Mouse (Mus musculus): Measurements from ENCODE around the gene Hpf1. TPM values are rescaled to one million over a fixed set of nuclear protein-coding genes. Genes with fewer than 3 reads are reported as not detected.
A peak's percentile ranks its signal among the peaks of the same experiment; 100 is the strongest.

The Hpf1 gene
- polyA plus RNA-seq, 2 experiments, result 54.9 to 94.5 TPM

- no peak overlapping the region for H3K4me3 ChIP-seq (replicated peaks; ENCODE audit: low read length)
- no peaks in the 10 kb centered on the region for H3K27me3 ChIP-seq (ENCODE audit: control insufficient read depth, insufficient read depth, low read length)
- no peaks in the 10 kb centered on the region for H3K36me3 ChIP-seq (ENCODE audit: control insufficient read depth, insufficient read depth, low read length)
- H3K4me1 ChIP-seq (ENCODE audit: control insufficient read depth, insufficient read depth, low read length), result peaks cover 5% of the 10 kb centered on the region; the same call in 1 of the 2 replicates
- no peak overlapping the region for H3K9ac ChIP-seq (ENCODE audit: low read depth, low read length, severe bottlenecking)
- TF ChIP-seq POLR2A (IDR thresholded peaks at IDR 0.05; ENCODE audit: borderline replicate concordance, extremely low read depth, insufficient read depth, insufficient read length), result no peak
- ATAC-seq (ENCODE audit: low FRiP score, low read depth), result no peak
- no peak for DNase-seq (ENCODE audit: low spot score)
- H3K9me3 ChIP-seq (ENCODE audit: control insufficient read depth, low read length), result no peaks in the 10 kb centered on the region
- WGBS, result 81% methylated on average over 4 of the region's 4 CpGs
- H3K27ac ChIP-seq (replicated peaks; ENCODE audit: low read depth, low read length), result no peak overlapping the region
- H3K4me2 ChIP-seq (replicated peaks; ENCODE audit: low read depth, low read length, severe bottlenecking), result no peak overlapping the region
Measured at GRCm38 (mm10) chr8:60883419-60884137, 6.6 kb upstream of the Hpf1 start.

- DNase-seq (ENCODE audit: low spot score) (peak; percentile 51), ATAC-seq (ENCODE audit: low FRiP score, low read depth) (no peak)
- H3K4me2 ChIP-seq (replicated peaks; ENCODE audit: low read depth, low read length, severe bottlenecking), result no peak overlapping the region
Measured at GRCm38 (mm10) chr8:60886736-60887135, 3.5 kb upstream of the Hpf1 start.

GRCm38 (mm10) chr8:60889131-60889842 lies 931 bp upstream of the Hpf1 start:
- no peak overlapping the region for H3K9ac ChIP-seq (ENCODE audit: low read depth, low read length, severe bottlenecking)
- ATAC-seq (ENCODE audit: low FRiP score, low read depth), result no peak
- no peaks in the 10 kb centered on the region for H3K27me3 ChIP-seq (ENCODE audit: control insufficient read depth, insufficient read depth, low read length)
- peak overlapping the region; percentile 76; the same call in 1 of the 2 replicates for H3K4me3 ChIP-seq (replicated peaks; ENCODE audit: low read length)
- H3K4me1 ChIP-seq (ENCODE audit: control insufficient read depth, insufficient read depth, low read length), result peaks cover 16% of the 10 kb centered on the region
- no peak overlapping the region for H3K4me2 ChIP-seq (replicated peaks; ENCODE audit: low read depth, low read length, severe bottlenecking)
- TF ChIP-seq POLR2A (IDR thresholded peaks at IDR 0.05; ENCODE audit: borderline replicate concordance, extremely low read depth, insufficient read depth, insufficient read length), result no peak
- H3K36me3 ChIP-seq (ENCODE audit: control insufficient read depth, insufficient read depth, low read length), result peaks cover 4% of the 10 kb centered on the region; the same call in 1 of the 2 replicates
- no peaks in the 10 kb centered on the region for H3K9me3 ChIP-seq (ENCODE audit: control insufficient read depth, low read length)
- no peak overlapping the region for H3K27ac ChIP-seq (replicated peaks; ENCODE audit: low read depth, low read length)
- no peak for DNase-seq (ENCODE audit: low spot score)
- 80% methylated on average over 11 of the region's 11 CpGs for WGBS

More at GRCm38 (mm10) chr8:60886736-60887135, 3.5 kb upstream of the Hpf1 start:
- Histone ChIP-seq H3K9me3 (ENCODE audit: control insufficient read depth, low read length) (no peaks in the 10 kb centered on the region), H3K27me3 (ENCODE audit: control insufficient read depth, insufficient read depth, low read length) (no peaks in the 10 kb centered on the region), H3K27ac (replicated peaks; ENCODE audit: low read depth, low read length) (no peak overlapping the region), H3K4me3 (replicated peaks; ENCODE audit: low read length) (no peak overlapping the region), H3K4me1 (ENCODE audit: control insufficient read depth, insufficient read depth, low read length) (peaks cover 14% of the 10 kb centered on the region), H3K36me3 (ENCODE audit: control insufficient read depth, insufficient read depth, low read length) (no peaks in the 10 kb centered on the region), H3K9ac (ENCODE audit: low read depth, low read length, severe bottlenecking) (no peak overlapping the region)
- TF ChIP-seq POLR2A (IDR thresholded peaks at IDR 0.05; ENCODE audit: borderline replicate concordance, extremely low read depth, insufficient read depth, insufficient read length), result no peak
- 19% methylated on average over 6 of the region's 6 CpGs for WGBS

GRCm38 (mm10) chr8:60890520-60890874 lies 279 bp downstream of the Hpf1 start:
- peak overlapping the region; percentile 76 for H3K4me3 ChIP-seq (replicated peaks; ENCODE audit: low read length)
- peak overlapping the region; percentile 75 for H3K9ac ChIP-seq (ENCODE audit: low read depth, low read length, severe bottlenecking)
- 1% methylated on average over 22 of the region's 23 CpGs for WGBS
- H3K9me3 ChIP-seq (ENCODE audit: control insufficient read depth, low read length), result no peaks in the 10 kb centered on the region
- TF ChIP-seq POLR2A (IDR thresholded peaks at IDR 0.05; ENCODE audit: borderline replicate concordance, extremely low read depth, insufficient read depth, insufficient read length), result no peak; the same call in 1 of the 2 replicates
- ATAC-seq (ENCODE audit: low FRiP score, low read depth) (no peak; the same call in 1 of the 2 replicates), DNase-seq (ENCODE audit: low spot score) (no peak)
- peak overlapping the region; percentile 65 for H3K4me2 ChIP-seq (replicated peaks; ENCODE audit: low read depth, low read length, severe bottlenecking)
- H3K36me3 ChIP-seq (ENCODE audit: control insufficient read depth, insufficient read depth, low read length), result peaks cover 5% of the 10 kb centered on the region; the same call in 1 of the 2 replicates
- H3K4me1 ChIP-seq (ENCODE audit: control insufficient read depth, insufficient read depth, low read length), result peaks cover 16% of the 10 kb centered on the region
- no peaks in the 10 kb centered on the region for H3K27me3 ChIP-seq (ENCODE audit: control insufficient read depth, insufficient read depth, low read length)
- no peak overlapping the region for H3K27ac ChIP-seq (replicated peaks; ENCODE audit: low read depth, low read length)

GRCm38 (mm10) chr8:60891757-60892156 lies 1.5 kb downstream of the Hpf1 start:
- no peak for DNase-seq (ENCODE audit: low spot score)
- Histone ChIP-seq H3K4me3 (replicated peaks; ENCODE audit: low read length) (no peak overlapping the region), H3K27ac (replicated peaks; ENCODE audit: low read depth, low read length) (no peak overlapping the region), H3K9me3 (ENCODE audit: control insufficient read depth, low read length) (no peaks in the 10 kb centered on the region), H3K27me3 (ENCODE audit: control insufficient read depth, insufficient read depth, low read length) (no peaks in the 10 kb centered on the region), H3K9ac (ENCODE audit: low read depth, low read length, severe bottlenecking) (no peak overlapping the region), H3K36me3 (ENCODE audit: control insufficient read depth, insufficient read depth, low read length) (peaks cover 5% of the 10 kb centered on the region; the same call in 1 of the 2 replicates), H3K4me1 (ENCODE audit: control insufficient read depth, insufficient read depth, low read length) (peaks cover 15% of the 10 kb centered on the region), H3K4me2 (replicated peaks; ENCODE audit: low read depth, low read length, severe bottlenecking) (0 out of 2 replicates have a peak overlapping the region, but pooled peaks have one; percentile 17)
- no peak for TF ChIP-seq POLR2A (IDR thresholded peaks at IDR 0.05; ENCODE audit: borderline replicate concordance, extremely low read depth, insufficient read depth, insufficient read length)
- WGBS, result 93% methylated on average over 4 of the region's 4 CpGs
- ATAC-seq (ENCODE audit: low FRiP score, low read depth), result no peak

Measured in limb, embryonic 14.5 days (tissue).